In the genomic region with DNA sequence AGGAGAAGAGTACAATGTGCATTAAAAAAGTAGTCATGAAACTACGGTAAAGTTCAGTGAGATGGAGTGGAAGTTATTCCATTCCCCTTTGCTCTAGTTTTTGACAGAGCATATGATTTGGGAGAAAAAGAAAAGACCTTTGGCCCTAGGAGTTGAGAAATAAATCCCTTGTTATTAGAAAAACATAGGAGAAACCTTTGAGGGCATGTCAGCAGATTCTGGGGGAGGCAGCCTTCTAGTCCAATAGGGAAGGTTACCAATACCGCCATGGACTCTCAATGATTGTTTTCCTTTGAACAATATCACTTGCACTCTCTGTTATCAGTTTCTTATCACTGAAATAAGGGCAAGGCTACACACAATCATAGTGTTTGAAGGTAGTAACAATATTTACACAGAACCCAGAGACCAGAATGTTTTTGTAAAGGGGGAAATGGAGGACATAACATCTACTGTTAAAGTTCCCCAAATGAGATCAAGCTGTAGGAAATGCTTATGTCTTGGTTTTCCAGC, we compare ENCODE assay signal across 28 mouse cellular contexts. TPM values are rescaled to one million over a fixed set of nuclear protein-coding genes. Genes with fewer than 3 reads are reported as not detected.
DNase-seq lines count a peak whose midpoint lies in the region; ATAC-seq and TF ChIP-seq lines count a peak whose summit lies in the region.
"Had no signal": no experiment of that assay in that cellular context is flagged by ENCODE, and none has a peak within 500 bp of the region (broad histone marks: within the 10 kb centered on the region; RNA-seq: fewer than 3 reads in every experiment).

No protein-coding gene starts in this region.

- ATAC-seq in kidney, embryonic 15.5 days (replicated peaks; ENCODE audit: low FRiP score): no peak
- ATAC-seq in liver, postnatal 0 days: peak; percentile 93
- no peak for ATAC-seq in liver, embryonic 12.5 days
- ATAC-seq in stomach, embryonic 15.5 days (ENCODE audit: insufficient read depth, low FRiP score, low read depth): 0 out of 2 replicates have a peak, but pooled peaks have one; percentile 22
- ATAC-seq: activated CD4-positive, CD25-positive, alpha-beta regulatory T cell, adult 4 months; CD4-positive, CD25-positive, alpha-beta regulatory T cell, adult 4 months; forebrain, embryonic 13.5 days; forebrain, embryonic 15.5 days; Patski had no signal

- no peak overlapping the region for H3K4me2 ChIP-seq in kidney, embryonic 15.5 days
- H3K4me2 ChIP-seq in liver, postnatal 0 days (ENCODE audit: low read depth, low read length): no peak overlapping the region
- no peak overlapping the region for H3K4me2 ChIP-seq in liver, embryonic 12.5 days
- H3K4me2 ChIP-seq in stomach, embryonic 15.5 days: no peak overlapping the region
- H3K4me2 ChIP-seq: embryonic facial prominence, embryonic 12.5 days; forebrain, embryonic 13.5 days; forebrain, embryonic 15.5 days had no signal

- TF ChIP-seq EP300 in liver, postnatal 0 days (IDR thresholded peaks at IDR 0.05; ENCODE audit: low read depth): peak; percentile 93

- no peak for TF ChIP-seq CTCF in liver, postnatal 0 days (IDR thresholded peaks at IDR 0.05; ENCODE audit: low read depth)

- H3K36me3 ChIP-seq in kidney, embryonic 15.5 days: no peaks in the 10 kb centered on the region
- no peaks in the 10 kb centered on the region for H3K36me3 ChIP-seq in liver, postnatal 0 days (replicated peaks; ENCODE audit: insufficient read depth, low read length)
- H3K36me3 ChIP-seq in liver, embryonic 12.5 days: no peaks in the 10 kb centered on the region
- no peaks in the 10 kb centered on the region for H3K36me3 ChIP-seq in stomach, embryonic 15.5 days
- H3K36me3 ChIP-seq: embryonic facial prominence, embryonic 10.5 days; embryonic facial prominence, embryonic 12.5 days; forebrain, embryonic 15.5 days; G1E had no signal

- peak; percentile 23 for DNase-seq in kidney, adult 9 months
- no peak for DNase-seq in liver, postnatal 0 days
- peak; percentile 30 for DNase-seq in adipocyte (ENCODE audit: low spot score)
- DNase-seq in heart, adult 9 months (ENCODE audit: low spot score in 2 of 2): no peak
- DNase-seq: adrenal gland, adult 2 months; adrenal gland, postnatal 10 days; adrenal gland, postnatal 25 days; B cell, adult 2 months; cerebellum, adult 11-12 months; cerebellum, adult 2 months; cerebellum, adult 9-10 months; cerebellum, postnatal 10 days; cerebellum, postnatal 25 days had no signal

- WGBS in kidney, embryonic 15.5 days: 62% methylated on average over 2 of the region's 2 CpGs
- 45% methylated on average over 2 of the region's 2 CpGs for WGBS in liver, postnatal 0 days (ENCODE audit: insufficient replicate concordance)
- 71% methylated on average over 2 of the region's 2 CpGs for WGBS in liver, embryonic 12.5 days (ENCODE audit: insufficient replicate concordance)
- WGBS in stomach, embryonic 15.5 days: 64% methylated on average over 2 of the region's 2 CpGs

- H3K9ac ChIP-seq in kidney, embryonic 15.5 days: no peak overlapping the region
- H3K9ac ChIP-seq in liver, postnatal 0 days (replicated peaks): no peak overlapping the region
- H3K9ac ChIP-seq in liver, embryonic 12.5 days: no peak overlapping the region
- no peak overlapping the region for H3K9ac ChIP-seq in stomach, embryonic 15.5 days
- H3K9ac ChIP-seq: embryonic facial prominence, embryonic 12.5 days; forebrain, embryonic 13.5 days; forebrain, embryonic 15.5 days had no signal

- no peak overlapping the region for H3K4me3 ChIP-seq in kidney, embryonic 15.5 days (replicated peaks)
- no peak overlapping the region for H3K4me3 ChIP-seq in liver, postnatal 0 days (ENCODE audit: low read depth, low read length)
- H3K4me3 ChIP-seq in liver, embryonic 12.5 days: no peak overlapping the region
- H3K4me3 ChIP-seq in stomach, embryonic 15.5 days (replicated peaks): no peak overlapping the region
- H3K4me3 ChIP-seq: embryonic facial prominence, embryonic 10.5 days; embryonic facial prominence, embryonic 12.5 days; forebrain, embryonic 13.5 days; forebrain, embryonic 15.5 days had no signal

- no peaks in the 10 kb centered on the region for H3K4me1 ChIP-seq in kidney, embryonic 15.5 days
- no peaks in the 10 kb centered on the region for H3K4me1 ChIP-seq in liver, postnatal 0 days (ENCODE audit: insufficient read depth)
- no peaks in the 10 kb centered on the region for H3K4me1 ChIP-seq in liver, embryonic 12.5 days
- H3K4me1 ChIP-seq in stomach, embryonic 15.5 days: no peaks in the 10 kb centered on the region
- H3K4me1 ChIP-seq: embryonic facial prominence, embryonic 10.5 days; embryonic facial prominence, embryonic 12.5 days; forebrain, embryonic 13.5 days; forebrain, embryonic 15.5 days had no signal

- no peaks in the 10 kb centered on the region for H3K27me3 ChIP-seq in kidney, embryonic 15.5 days
- H3K27me3 ChIP-seq in liver, postnatal 0 days (ENCODE audit: insufficient read depth, low read length): no peaks in the 10 kb centered on the region
- H3K27me3 ChIP-seq in liver, embryonic 12.5 days (replicated peaks): no peaks in the 10 kb centered on the region
- H3K27me3 ChIP-seq in stomach, embryonic 15.5 days (replicated peaks): no peaks in the 10 kb centered on the region
- H3K27me3 ChIP-seq: embryonic facial prominence, embryonic 12.5 days; forebrain, embryonic 13.5 days; forebrain, embryonic 15.5 days; Patski had no signal

- H3K9me3 ChIP-seq in kidney, embryonic 15.5 days (replicated peaks): no peaks in the 10 kb centered on the region
- H3K9me3 ChIP-seq in liver, postnatal 0 days (ENCODE audit: low read length): no peaks in the 10 kb centered on the region
- H3K9me3 ChIP-seq in liver, embryonic 12.5 days (replicated peaks): no peaks in the 10 kb centered on the region
- H3K9me3 ChIP-seq in stomach, embryonic 15.5 days: no peaks in the 10 kb centered on the region
- H3K9me3 ChIP-seq: embryonic facial prominence, embryonic 10.5 days; embryonic facial prominence, embryonic 12.5 days; forebrain, embryonic 13.5 days; forebrain, embryonic 15.5 days; G1E had no signal

- H3K27ac ChIP-seq in kidney, embryonic 15.5 days: no peak overlapping the region
- H3K27ac ChIP-seq in liver, postnatal 0 days (ENCODE audit: low read depth): peak overlapping the region; percentile 87
- no peak overlapping the region for H3K27ac ChIP-seq in liver, embryonic 12.5 days
- no peak overlapping the region for H3K27ac ChIP-seq in stomach, embryonic 15.5 days
- H3K27ac ChIP-seq: embryonic facial prominence, embryonic 10.5 days; embryonic facial prominence, embryonic 12.5 days; forebrain, embryonic 13.5 days; forebrain, embryonic 15.5 days had no signal

RNA-seq across cellular contexts. Expression of a gene that starts 3.9 kb away (rescaled TPM):
- 0.26 TPM in 1 of 2 replicates, not detected in the other for polyA plus RNA-seq in kidney, embryonic 15.5 days (2015; fragmentation: Nextera tagmentation; extraction: Ambion mirVana)
- 16.1 and 18.5 TPM in 2 replicates for polyA plus RNA-seq in liver, postnatal 0 days (2015; fragmentation: Nextera tagmentation; extraction: Ambion mirVana)
- polyA plus RNA-seq in liver, embryonic 12.5 days (2016; fragmentation: Nextera tagmentation; extraction: Ambion mirVana): not detected in 2 replicates
- polyA plus RNA-seq in stomach, embryonic 15.5 days (2015; fragmentation: Nextera tagmentation; extraction: Ambion mirVana): not detected in 2 replicates
- polyA plus RNA-seq: activated CD4-positive, CD25-positive, alpha-beta regulatory T cell, adult 4 months; adrenal gland, adult 2 months; brain, embryonic 14.5 days; CD4-positive, CD25-positive, alpha-beta regulatory T cell, adult 4 months; cerebellum, adult 2 months; cortical plate, adult 2 months; embryonic facial prominence, embryonic 10.5 days; embryonic facial prominence, embryonic 12.5 days; embryonic facial prominence, embryonic 14.5 days; forebrain, embryonic 11.5 days; forebrain, embryonic 13.5 days; forebrain, embryonic 15.5 days; G1E; Patski had no signal

RNA-seq across cellular contexts. Expression of a gene that starts 33.4 kb away (rescaled TPM):
- 32.1 and 43.2 TPM in 2 replicates for polyA plus RNA-seq in kidney, embryonic 15.5 days (2015; fragmentation: Nextera tagmentation; extraction: Ambion mirVana)
- polyA plus RNA-seq in liver, postnatal 0 days (2015; fragmentation: Nextera tagmentation; extraction: Ambion mirVana): 108 and 116 TPM in 2 replicates
- not detected in 2 replicates for polyA plus RNA-seq in liver, embryonic 12.5 days (2016; fragmentation: Nextera tagmentation; extraction: Ambion mirVana)
- polyA plus RNA-seq in stomach, embryonic 15.5 days (2015; fragmentation: Nextera tagmentation; extraction: Ambion mirVana): not detected in 2 replicates
- polyA plus RNA-seq: activated CD4-positive, CD25-positive, alpha-beta regulatory T cell, adult 4 months; adrenal gland, adult 2 months; brain, embryonic 14.5 days; CD4-positive, CD25-positive, alpha-beta regulatory T cell, adult 4 months; cerebellum, adult 2 months; cortical plate, adult 2 months; embryonic facial prominence, embryonic 10.5 days; embryonic facial prominence, embryonic 12.5 days; embryonic facial prominence, embryonic 14.5 days; forebrain, embryonic 11.5 days; forebrain, embryonic 13.5 days; forebrain, embryonic 15.5 days; G1E; Patski had no signal

RNA-seq across cellular contexts. Expression of a gene that starts 50.6 kb away (rescaled TPM):
- polyA plus RNA-seq in kidney, embryonic 15.5 days (2015; fragmentation: Nextera tagmentation; extraction: Ambion mirVana): 5.6 and 6.2 TPM in 2 replicates
- polyA plus RNA-seq in liver, postnatal 0 days (2015; fragmentation: Nextera tagmentation; extraction: Ambion mirVana): 10.5 and 12.6 TPM in 2 replicates
- polyA plus RNA-seq in liver, embryonic 12.5 days (2016; fragmentation: Nextera tagmentation; extraction: Ambion mirVana): 0.42 and 0.87 TPM in 2 replicates
- 1.4 and 2.6 TPM in 2 replicates for polyA plus RNA-seq in stomach, embryonic 15.5 days (2015; fragmentation: Nextera tagmentation; extraction: Ambion mirVana)
- polyA plus RNA-seq: activated CD4-positive, CD25-positive, alpha-beta regulatory T cell, adult 4 months; CD4-positive, CD25-positive, alpha-beta regulatory T cell, adult 4 months; embryonic facial prominence, embryonic 10.5 days; forebrain, embryonic 11.5 days; forebrain, embryonic 13.5 days; G1E had no signal

Comparison
In these comparisons a context has a peak if more than half of its experiments do, and no peak if none do; other contexts are left out.
1. ATAC-seq: peak in liver, postnatal 0 days (single experiment) and stomach, embryonic 15.5 days (single experiment); none in kidney, embryonic 15.5 days (single experiment) and liver, embryonic 12.5 days (single experiment).
2. RNA of a gene that starts 3.9 kb away (polyA plus RNA-seq): 16.1 to 18.5 TPM in liver, postnatal 0 days; 0.26 TPM in kidney, embryonic 15.5 days, not detected in liver, embryonic 12.5 days and not detected in stomach, embryonic 15.5 days; every median in the first group is over 10 times any median in the second.
3. RNA of a gene that starts 33.4 kb away (polyA plus RNA-seq): 108 to 116 TPM in liver, postnatal 0 days and 32.1 to 43.2 TPM in kidney, embryonic 15.5 days; not detected in liver, embryonic 12.5 days and not detected in stomach, embryonic 15.5 days; every median in the first group is over 10 times any median in the second.
4. DNase-seq: peak in kidney, adult 9 months (single experiment) and adipocyte (single experiment); none in liver, postnatal 0 days (single experiment) and heart, adult 9 months (0 of 2).